Mouse (Mus musculus) small intestine, adult 2 months (tissue): Measurements from ENCODE around the gene Prr5l.

ENCODE experiments used
- CTCF ChIP-seq: fragments of 200-500 bp; IDR thresholded peaks from 2 replicates; pipeline ENCODE4 v1.5.1; 2012; ENCODE audit warnings: low read depth, mild to moderate bottlenecking, control low read depth, inconsistent platforms, low read length, moderate library complexity, mixed read lengths; ENCODE audit not compliant: insufficient replicate concordance, insufficient read length; ENCODE audit errors: extremely low read depth
- POLR2A ChIP-seq: fragments of 200-500 bp; IDR thresholded peaks from 2 replicates; pipeline ENCODE4 v1.6.1; 2012; ENCODE audit warnings: low read depth, mild to moderate bottlenecking, control low read depth, inconsistent platforms, low read length, moderate library complexity

- TF ChIP-seq POLR2A = no peak
- TF ChIP-seq CTCF = no peak
Measured at GRCm38 (mm10) chr2:101762955-101763386, 119.9 kb downstream of the Prr5l start.
